Mouse (Mus musculus): ENCODE measurements around the gene Rad51b.

Rad51b gene

GRCm38 (mm10) chr12:79377861-79378260 lies 80.8 kb downstream of the Rad51b start:
- no peak for DNase-seq (ENCODE audit: low spot score in 2 of 2)

GRCm38 (mm10) chr12:79380190-79380589 lies 83.1 kb downstream of the Rad51b start:
- no peak for DNase-seq (ENCODE audit: low spot score in 2 of 2)

GRCm38 (mm10) chr12:79381489-79381888 lies 84.4 kb downstream of the Rad51b start:
- no peak for DNase-seq (ENCODE audit: low spot score in 2 of 2)

- no peak for DNase-seq (ENCODE audit: low spot score in 2 of 2)
Observed at GRCm38 (mm10) chr12:79382416-79382815, 85.3 kb downstream of the Rad51b start.

GRCm38 (mm10) chr12:79383583-79383982 lies 86.5 kb downstream of the Rad51b start:
- no peak for DNase-seq (ENCODE audit: low spot score in 2 of 2)

GRCm38 (mm10) chr12:79384787-79385186 lies 87.7 kb downstream of the Rad51b start:
- DNase-seq (ENCODE audit: low spot score in 2 of 2), result no peak

GRCm38 (mm10) chr12:79385199-79385598 lies 88.1 kb downstream of the Rad51b start:
- DNase-seq (ENCODE audit: low spot score in 2 of 2), result no peak

- no peak for DNase-seq (ENCODE audit: low spot score in 2 of 2)
Observed at GRCm38 (mm10) chr12:79387886-79388285, 90.8 kb downstream of the Rad51b start.

GRCm38 (mm10) chr12:79389251-79389650 lies 92.2 kb downstream of the Rad51b start:
- no peak for DNase-seq (ENCODE audit: low spot score in 2 of 2)

GRCm38 (mm10) chr12:79389971-79390370 lies 92.9 kb downstream of the Rad51b start:
- no peak for DNase-seq (ENCODE audit: low spot score in 2 of 2)

- DNase-seq (ENCODE audit: low spot score in 2 of 2), result no peak
Observed at GRCm38 (mm10) chr12:79393636-79394035, 96.6 kb downstream of the Rad51b start.

- DNase-seq (ENCODE audit: low spot score in 2 of 2), result no peak
Observed at GRCm38 (mm10) chr12:79403992-79404391, 106.9 kb downstream of the Rad51b start.

- no peak for DNase-seq (ENCODE audit: low spot score in 2 of 2)
Observed at GRCm38 (mm10) chr12:79404494-79404893, 107.4 kb downstream of the Rad51b start.

- DNase-seq (ENCODE audit: low spot score in 2 of 2), result no peak
Observed at GRCm38 (mm10) chr12:79408677-79409076, 111.6 kb downstream of the Rad51b start.

- DNase-seq (ENCODE audit: low spot score in 2 of 2), result no peak
Observed at GRCm38 (mm10) chr12:79409126-79409860, 112.2 kb downstream of the Rad51b start.

GRCm38 (mm10) chr12:79412894-79413507 lies 115.9 kb downstream of the Rad51b start:
- DNase-seq (ENCODE audit: low spot score in 2 of 2), result no peak

GRCm38 (mm10) chr12:79417360-79417759 lies 120.3 kb downstream of the Rad51b start:
- no peak for DNase-seq (ENCODE audit: low spot score in 2 of 2)

- DNase-seq (ENCODE audit: low spot score in 2 of 2), result no peak
Observed at GRCm38 (mm10) chr12:79420605-79421004, 123.5 kb downstream of the Rad51b start.

GRCm38 (mm10) chr12:79429507-79430291 lies 132.6 kb downstream of the Rad51b start:
- DNase-seq (ENCODE audit: low spot score in 2 of 2), result no peak

- DNase-seq (ENCODE audit: low spot score in 2 of 2), result no peak
Observed at GRCm38 (mm10) chr12:79431138-79431537, 134.1 kb downstream of the Rad51b start.

GRCm38 (mm10) chr12:79433724-79434442 lies 136.8 kb downstream of the Rad51b start:
- DNase-seq (ENCODE audit: low spot score in 2 of 2), result no peak

GRCm38 (mm10) chr12:79435474-79435873 lies 138.4 kb downstream of the Rad51b start:
- DNase-seq (ENCODE audit: low spot score in 2 of 2), result no peak

Data from spleen, postnatal 36 days (tissue).